Mouse (Mus musculus) limb, embryonic 11.5 days (tissue): ENCODE data around the gene Slc5a8. TPM values are rescaled to one million over a fixed set of nuclear protein-coding genes. Genes with fewer than 3 reads are reported as not detected.
A peak's percentile ranks its signal among the peaks of the same experiment; 100 is the strongest.

Source experiments
- ATAC-seq: fragments of 200-750 bp; cut with Nextera tagmentation; 2 replicates; pipeline ENCODE4 v1.8.0; 2017; ENCODE audit warnings: low read depth; ENCODE audit not compliant: insufficient number of reproducible peaks, low FRiP score, low TSS enrichment
- DNase-seq: peaks from one replicate; pipeline ENCODE4 v3.0.0-alpha.2; 2015; ENCODE audit warnings: low spot score
- H3K27ac ChIP-seq: fragments of 300-500 bp; sonication (generic); replicated peaks from 2 replicates; pipeline ENCODE4 v1.5.1; 2014; ENCODE audit warnings: low read depth, mild to moderate bottlenecking, low read length
- H3K27me3 ChIP-seq: fragments of 300-500 bp; sonication (generic); 2 replicates; pipeline ENCODE4 v1.6.1; 2014; ENCODE audit warnings: mild to moderate bottlenecking, low read length, mixed read lengths; ENCODE audit not compliant: control insufficient read depth, insufficient read depth
- H3K36me3 ChIP-seq: fragments of 300-500 bp; sonication (generic); 2 replicates; pipeline ENCODE4 v1.6.1; 2014; ENCODE audit warnings: mild to moderate bottlenecking, low read length, moderate library complexity, mixed read lengths; ENCODE audit not compliant: control insufficient read depth, insufficient read depth
- H3K4me1 ChIP-seq: fragments of 300-500 bp; sonication (generic); 2 replicates; pipeline ENCODE4 v1.6.1; 2014; ENCODE audit warnings: low read length, mixed read lengths; ENCODE audit not compliant: control insufficient read depth, insufficient read depth
- H3K4me2 ChIP-seq: fragments of 300-500 bp; sonication (generic); 2 replicates; pipeline ENCODE4 v1.6.1; 2014; ENCODE audit warnings: low read depth, mild to moderate bottlenecking, moderate library complexity; ENCODE audit not compliant: severe bottlenecking
- H3K4me3 ChIP-seq: fragments of 300-500 bp; sonication (generic); 2 replicates; pipeline ENCODE4 v1.5.1; 2014; ENCODE audit warnings: low read depth, low read length
- H3K9ac ChIP-seq: fragments of 300-500 bp; sonication (generic); 2 replicates; pipeline ENCODE4 v1.6.1; 2014; ENCODE audit warnings: mild to moderate bottlenecking, low read length
- H3K9me3 ChIP-seq: fragments of 300-500 bp; sonication (generic); 2 replicates; pipeline ENCODE4 v1.6.1; 2016; ENCODE audit warnings: low read length; ENCODE audit not compliant: control insufficient read depth
- WGBS: fragments of 180-500 bp; shearing (Covaris S2); extraction: QIAGEN DNeasy Blood & Tissue Kit; methylation state at CpG from one replicate; pipeline ENCODE4 v1.1.7; 2014; 5-methylcytosine and 5-hydroxymethylcytosine counted together
- polyA plus RNA-seq: library from polyadenylated mRNA; unstranded; fragments of >200 nt; fragmentation: Nextera tagmentation; extraction: Ambion mirVana; gene quantifications from 2 replicates; pipeline ENCODE4 v1.2.1, GENCODE M21; 2014

The Slc5a8 gene
- 0.17 TPM in 1 of 2 replicates, not detected in the other for polyA plus RNA-seq

GRCm38 (mm10) chr10:88885632-88886090 lies at the start of gene Slc5a8:
Gene Slc5a8, plus strand, starts transcription at chr10:88885992.
- WGBS = 4% methylated on average over 31 of the region's 31 CpGs

GRCm38 (mm10) chr10:88848876-88849476 lies 36.8 kb upstream of the Slc5a8 start:
- no peaks in the 10 kb centered on the region for H3K4me1 ChIP-seq
- no peaks in the 10 kb centered on the region for H3K36me3 ChIP-seq
- H3K9me3 ChIP-seq = no peaks in the 10 kb centered on the region
- WGBS = 80% methylated on average over 7 of the region's 7 CpGs
- DNase-seq (no peak), ATAC-seq (no peak)
- no peak overlapping the region for H3K9ac ChIP-seq
- no peak overlapping the region for H3K27ac ChIP-seq
- no peak overlapping the region for H3K4me2 ChIP-seq
- no peaks in the 10 kb centered on the region for H3K27me3 ChIP-seq
- H3K4me3 ChIP-seq = no peak overlapping the region

More at GRCm38 (mm10) chr10:88885632-88886090, at the start of gene Slc5a8:
- peak within 1 kb of the TSS; percentile 24 for H3K4me2 ChIP-seq
- ATAC-seq = no peak
- no peak within 1 kb of the TSS for H3K9ac ChIP-seq
- no peaks in the 10 kb centered on the region for H3K36me3 ChIP-seq
- DNase-seq = no peak
- peak within 1 kb of the TSS; percentile 12 for H3K4me3 ChIP-seq
- H3K4me1 ChIP-seq = no peaks in the 10 kb centered on the region
- H3K9me3 ChIP-seq = no peaks in the 10 kb centered on the region
- peaks cover 22% of the 10 kb centered on the region for H3K27me3 ChIP-seq
- H3K27ac ChIP-seq = no peak within 1 kb of the TSS

GRCm38 (mm10) chr10:88849976-88850375 lies 35.8 kb upstream of the Slc5a8 start:
- no peaks in the 10 kb centered on the region for H3K4me1 ChIP-seq
- no peaks in the 10 kb centered on the region for H3K9me3 ChIP-seq
- no peaks in the 10 kb centered on the region for H3K36me3 ChIP-seq
- DNase-seq (no peak), ATAC-seq (no peak)
- 93% methylated on average over 4 of the region's 4 CpGs for WGBS
- H3K27me3 ChIP-seq = no peaks in the 10 kb centered on the region
- no peak overlapping the region for H3K9ac ChIP-seq
- no peak overlapping the region for H3K4me2 ChIP-seq
- H3K27ac ChIP-seq = no peak overlapping the region
- H3K4me3 ChIP-seq = no peak overlapping the region

GRCm38 (mm10) chr10:88853326-88853725 lies 32.5 kb upstream of the Slc5a8 start:
- WGBS = 81% methylated on average over 7 of the region's 7 CpGs
- Histone ChIP-seq H3K27me3 (no peaks in the 10 kb centered on the region), H3K9ac (no peak overlapping the region), H3K4me3 (no peak overlapping the region), H3K4me2 (no peak overlapping the region), H3K27ac (no peak overlapping the region), H3K36me3 (no peaks in the 10 kb centered on the region), H3K9me3 (no peaks in the 10 kb centered on the region), H3K4me1 (no peaks in the 10 kb centered on the region)
- ATAC-seq = no peak
- DNase-seq = no peak

GRCm38 (mm10) chr10:88860911-88861310 lies 24.9 kb upstream of the Slc5a8 start:
- Histone ChIP-seq H3K27me3 (no peaks in the 10 kb centered on the region), H3K4me3 (no peak overlapping the region), H3K27ac (no peak overlapping the region), H3K9ac (no peak overlapping the region), H3K4me2 (no peak overlapping the region), H3K36me3 (no peaks in the 10 kb centered on the region), H3K4me1 (no peaks in the 10 kb centered on the region), H3K9me3 (no peaks in the 10 kb centered on the region)
- DNase-seq = no peak
- 91% methylated on average over 3 of the region's 3 CpGs for WGBS
- ATAC-seq = no peak

- no peak overlapping the region for H3K27ac ChIP-seq
- H3K4me3 ChIP-seq = no peak overlapping the region
- no peaks in the 10 kb centered on the region for H3K4me1 ChIP-seq
- no peaks in the 10 kb centered on the region for H3K27me3 ChIP-seq
- no peak overlapping the region for H3K9ac ChIP-seq
- ATAC-seq = no peak
- DNase-seq = no peak
- H3K9me3 ChIP-seq = no peaks in the 10 kb centered on the region
- H3K36me3 ChIP-seq = no peaks in the 10 kb centered on the region
- H3K4me2 ChIP-seq = no peak overlapping the region
These were observed 24.4 kb upstream of the Slc5a8 start for GRCm38 (mm10) chr10:88861416-88861815.

- no peaks in the 10 kb centered on the region for H3K9me3 ChIP-seq
- H3K4me2 ChIP-seq = no peak overlapping the region
These were observed 23.5 kb upstream of the Slc5a8 start for GRCm38 (mm10) chr10:88862293-88862692.

GRCm38 (mm10) chr10:88866017-88866416 lies 19.8 kb upstream of the Slc5a8 start:
- WGBS = 70% methylated on average over 2 of the region's 2 CpGs
- ATAC-seq = no peak
- H3K9me3 ChIP-seq = no peaks in the 10 kb centered on the region

More at GRCm38 (mm10) chr10:88862293-88862692, 23.5 kb upstream of the Slc5a8 start:
- Histone ChIP-seq H3K4me3 (no peak overlapping the region), H3K36me3 (no peaks in the 10 kb centered on the region), H3K9ac (no peak overlapping the region), H3K4me1 (no peaks in the 10 kb centered on the region), H3K27me3 (no peaks in the 10 kb centered on the region), H3K27ac (no peak overlapping the region)
- ATAC-seq (no peak), DNase-seq (no peak)
- 88% methylated on average over 5 of the region's 5 CpGs for WGBS

GRCm38 (mm10) chr10:88874870-88875269 lies 10.9 kb upstream of the Slc5a8 start:
- Histone ChIP-seq H3K9ac (no peak overlapping the region), H3K4me3 (no peak overlapping the region), H3K27ac (no peak overlapping the region), H3K36me3 (no peaks in the 10 kb centered on the region), H3K4me2 (no peak overlapping the region), H3K9me3 (no peaks in the 10 kb centered on the region), H3K27me3 (no peaks in the 10 kb centered on the region), H3K4me1 (no peaks in the 10 kb centered on the region)
- 73% methylated on average over 5 of the region's 5 CpGs for WGBS
- ATAC-seq = no peak
- DNase-seq = no peak

More at GRCm38 (mm10) chr10:88866017-88866416, 19.8 kb upstream of the Slc5a8 start:
- no peak overlapping the region for H3K27ac ChIP-seq
- H3K36me3 ChIP-seq = no peaks in the 10 kb centered on the region
- DNase-seq = no peak
- no peak overlapping the region for H3K9ac ChIP-seq
- H3K4me2 ChIP-seq = no peak overlapping the region
- no peaks in the 10 kb centered on the region for H3K27me3 ChIP-seq
- H3K4me1 ChIP-seq = no peaks in the 10 kb centered on the region
- no peak overlapping the region for H3K4me3 ChIP-seq
